Mouse (Mus musculus) left cerebral cortex, adult 8-10 months (tissue): ENCODE measurements at regions not wholly inside any gene's neighbourhood (a gene's known extent, or its start where the extent isn't known, plus 50 kb on each side); places are given as distances from the start of the nearest gene placed in this dataset.
"Not testable (repeated sequence)": the region's sequence is repeated elsewhere in the genome, so short reads cannot be mapped to it uniquely, and the experiment has no call there.

Source experiments
- DNase-seq, 2 experiments: peaks; one replicate each; pipeline ENCODE4 v3.0.0; 2022; ENCODE audit warnings: low spot score in 2 of 2

DNA sequence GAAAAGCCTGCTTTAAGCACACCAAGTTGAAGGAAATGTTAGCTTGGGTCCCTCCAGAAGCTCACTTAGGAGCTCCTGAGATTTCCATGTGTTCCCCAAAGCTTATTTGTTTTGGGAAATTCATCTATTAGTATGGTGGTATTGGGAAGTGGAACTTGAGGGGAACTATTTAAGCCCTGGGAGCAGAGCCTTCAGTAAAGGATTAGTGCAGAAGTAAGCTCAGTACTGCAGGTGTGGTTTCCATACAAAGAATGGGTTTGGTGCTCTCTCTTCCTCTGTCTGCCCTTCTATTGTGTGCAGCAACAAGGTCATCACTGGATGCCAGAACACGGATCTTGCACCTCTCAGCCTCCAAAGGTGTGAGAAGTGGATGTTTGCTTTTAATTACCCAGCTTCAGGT, 57.2 kb downstream of the Foxa2 start:
- no peak for DNase-seq

DNA sequence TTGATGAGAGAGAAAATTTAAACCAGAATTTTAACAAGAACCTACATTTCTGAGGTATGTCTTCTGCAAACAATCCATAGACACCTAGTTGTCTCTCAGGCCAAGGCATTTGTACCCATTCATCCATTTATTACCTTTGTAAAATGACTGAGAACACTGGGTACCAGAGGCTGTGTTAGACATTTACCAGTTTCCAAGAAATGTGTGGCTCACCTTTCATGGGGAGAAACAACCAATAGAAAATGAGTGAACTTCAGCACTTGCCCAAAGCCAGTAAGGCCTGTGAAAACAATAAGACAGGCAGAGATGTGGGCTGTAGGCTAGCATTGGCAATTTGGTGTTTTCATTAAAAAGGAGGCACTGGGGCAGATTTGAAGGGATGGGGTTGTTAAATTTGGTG, 58.2 kb downstream of the Foxa2 start:
- DNase-seq: no peak

DNA sequence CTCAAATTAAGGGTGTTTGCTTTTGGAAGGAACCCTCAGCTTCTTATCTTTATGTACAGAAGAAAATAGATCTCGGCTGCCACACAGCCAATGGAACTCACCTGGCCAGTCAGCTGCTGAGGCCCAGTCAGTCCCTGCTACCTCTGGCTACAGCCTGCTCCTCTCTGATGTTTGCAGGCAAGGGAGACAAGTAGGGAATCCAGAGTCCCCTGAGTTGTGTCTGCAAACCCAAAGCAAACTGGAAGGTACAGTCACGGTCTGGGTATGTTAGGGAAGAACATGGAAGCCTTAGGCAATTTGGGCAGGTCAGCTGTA, 61.6 kb downstream of the Foxa2 start:
- DNase-seq: no peak

DNA sequence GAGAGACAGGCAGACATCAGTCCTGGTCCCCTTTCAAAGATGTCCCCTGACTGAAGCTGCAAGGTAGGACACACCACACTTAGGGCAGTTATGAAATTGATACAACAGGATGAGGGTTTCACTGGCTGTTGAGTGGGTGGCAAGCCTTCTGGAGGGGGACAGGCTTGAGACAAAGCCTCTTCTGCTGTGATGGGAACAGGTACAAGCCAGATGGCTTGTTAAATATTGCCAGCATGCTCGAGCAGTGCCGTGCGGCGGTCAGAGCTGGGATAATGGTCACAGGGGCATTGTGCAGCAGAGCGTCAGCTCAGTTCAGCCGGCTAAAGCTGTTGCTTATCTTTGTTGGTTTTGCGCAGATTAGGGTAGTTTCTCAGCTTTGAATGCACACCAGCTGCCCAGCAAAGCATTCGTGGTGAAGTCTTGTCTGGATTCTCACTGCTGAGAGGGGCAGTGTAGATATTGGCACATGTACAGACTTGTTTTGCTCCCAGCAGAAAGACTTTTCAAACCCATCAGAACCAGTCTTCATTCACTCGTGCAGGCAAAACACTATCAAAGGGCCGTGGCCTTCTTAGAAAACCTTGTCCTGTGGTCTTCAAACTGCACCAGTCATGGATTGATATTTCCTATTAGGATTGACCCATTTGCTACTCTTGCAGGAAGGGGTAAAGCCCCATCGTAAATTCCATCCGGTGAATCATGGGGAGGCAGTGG, 62.1 kb downstream of the Foxa2 start:
- no peak for DNase-seq

DNA sequence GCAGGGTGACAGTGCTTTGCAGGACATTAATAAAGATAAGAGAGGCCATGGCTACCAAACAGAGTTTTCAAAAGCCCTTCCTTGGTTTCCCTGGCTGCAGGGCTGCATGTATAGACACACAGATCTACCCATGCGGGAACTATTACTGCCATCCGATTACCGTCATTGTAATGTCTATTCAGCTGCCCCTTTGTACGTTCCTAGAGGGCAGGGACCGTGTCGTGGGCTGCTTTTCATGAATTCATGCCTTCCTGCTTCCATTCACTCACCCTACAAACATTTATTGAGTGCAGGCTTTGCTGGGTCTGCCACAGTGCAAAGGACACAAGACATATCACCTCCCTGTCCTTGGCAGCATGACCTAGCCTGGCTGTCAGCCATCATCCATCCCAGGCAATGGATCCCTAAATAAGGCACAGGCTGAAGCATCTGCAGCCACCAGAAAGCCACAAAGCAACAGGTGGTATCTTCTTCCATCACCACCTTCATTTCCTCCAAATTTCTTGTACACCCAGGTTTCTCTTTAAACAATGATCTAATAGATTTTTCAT, 65.8 kb downstream of the Foxa2 start:
- DNase-seq: no peak

DNA sequence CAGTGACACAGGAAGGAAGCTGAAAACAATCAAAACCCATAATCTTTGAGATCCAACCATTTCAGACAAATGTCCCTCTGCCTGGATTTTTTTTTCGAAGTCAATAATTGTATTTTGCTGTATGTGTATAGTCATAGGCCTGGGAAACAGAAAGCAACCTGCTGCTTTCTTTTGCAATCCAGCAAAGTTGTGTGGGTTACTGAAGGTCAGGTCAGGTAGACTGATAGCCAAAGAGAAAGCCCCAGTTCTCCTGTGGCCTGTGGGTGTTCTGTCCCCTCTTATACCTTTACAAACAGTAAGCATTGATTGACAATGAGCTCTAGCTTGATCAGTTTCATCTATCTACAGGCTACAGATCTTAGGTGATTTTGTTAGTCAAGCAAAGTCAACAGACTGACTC, 66.4 kb downstream of the Foxa2 start:
- no peak for DNase-seq

DNA sequence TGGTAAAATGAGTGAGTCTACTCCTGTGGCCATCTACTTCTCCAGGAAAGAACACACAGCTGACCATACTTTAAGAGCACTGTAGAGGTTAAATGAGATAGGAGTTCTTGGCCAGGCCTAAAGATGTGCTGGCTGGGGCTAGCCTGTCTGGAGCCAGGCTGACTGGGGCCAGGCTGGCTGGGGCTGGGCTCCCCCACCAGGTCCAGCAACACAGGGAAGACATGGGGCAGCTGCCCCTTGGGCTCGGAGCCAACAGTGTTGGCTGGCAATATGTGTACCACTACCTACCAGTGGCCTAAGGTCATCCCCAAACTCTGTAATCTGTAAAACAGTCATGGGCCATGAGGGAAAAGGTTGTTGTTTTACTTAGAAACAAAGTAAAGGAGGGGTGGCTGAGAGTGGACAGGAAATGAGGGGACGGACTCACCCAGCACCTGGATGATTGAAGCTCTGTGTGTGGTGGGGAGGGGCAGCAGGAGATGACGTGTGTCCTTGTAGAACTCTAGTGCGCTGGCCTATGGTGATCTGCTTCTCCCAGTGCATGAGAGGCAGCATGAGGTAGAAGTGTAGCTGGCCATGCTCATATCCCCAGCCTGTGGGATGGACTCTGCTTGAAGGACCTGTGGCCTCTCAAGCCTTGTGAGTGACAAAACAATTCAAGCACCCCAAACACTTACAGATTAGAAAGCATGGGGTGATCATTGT, 67.0 kb downstream of the Foxa2 start:
- no peak for DNase-seq

DNA sequence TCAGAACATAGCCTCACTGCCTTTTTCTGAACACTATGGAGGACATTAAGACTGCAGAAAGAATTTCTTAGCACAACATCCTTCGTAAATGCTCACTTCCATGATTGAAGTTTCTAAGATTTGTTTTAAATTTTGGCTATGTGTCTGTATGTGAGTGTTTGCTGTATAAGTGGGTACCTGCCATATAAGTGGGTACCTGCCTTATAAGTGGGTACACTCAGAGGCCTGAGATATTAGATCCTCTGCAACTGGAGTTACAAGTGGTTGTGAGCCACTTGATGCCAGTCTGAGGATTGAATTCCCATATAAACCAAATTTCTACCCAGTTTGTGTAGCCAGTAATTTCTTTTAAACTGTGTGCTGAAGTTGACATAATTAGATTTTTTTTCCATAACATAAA, 67.8 kb downstream of the Foxa2 start:
- DNase-seq: no peak

DNA sequence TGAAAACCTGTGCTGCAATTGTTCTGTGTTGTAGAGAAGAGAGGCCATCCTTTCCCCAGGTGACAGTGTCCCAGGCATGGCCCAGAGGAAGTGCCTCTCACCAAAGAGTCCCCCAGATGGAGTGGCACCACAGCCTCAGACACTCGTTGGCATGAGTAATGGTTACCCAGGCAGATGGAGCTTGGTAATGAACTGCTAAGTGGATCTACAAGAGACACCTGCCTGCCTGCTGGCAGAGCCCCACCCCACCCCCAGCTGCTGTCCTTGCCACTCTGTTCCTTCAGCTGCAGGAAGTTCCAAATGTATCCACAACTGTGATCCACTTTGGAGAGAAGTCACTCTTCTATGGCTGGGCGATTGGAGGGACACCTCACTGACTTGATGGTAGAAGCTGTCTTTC, 72.0 kb downstream of the Foxa2 start:
- peak in 1 of 2 experiments; percentile 41 for DNase-seq

DNA sequence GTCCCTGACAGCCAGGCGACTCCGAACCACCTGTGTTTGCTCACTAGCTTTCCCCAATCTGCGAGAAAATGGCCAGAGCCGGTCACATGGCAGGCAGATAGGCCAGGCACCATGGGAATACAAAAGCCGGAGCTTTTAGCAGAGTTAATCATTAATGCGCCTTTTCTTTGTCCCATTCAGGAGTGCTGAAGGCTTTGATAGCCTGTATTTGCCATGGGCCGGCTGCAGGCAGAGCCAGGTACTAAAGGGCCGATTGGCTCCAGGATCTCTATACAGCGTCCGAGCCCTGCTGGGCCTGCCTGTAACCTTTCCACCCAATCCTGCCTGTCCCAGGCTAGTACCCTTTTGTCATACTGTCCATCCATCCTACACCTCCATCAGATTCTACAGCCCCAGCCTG, 78.1 kb downstream of the Foxa2 start:
- no peak for DNase-seq

DNA sequence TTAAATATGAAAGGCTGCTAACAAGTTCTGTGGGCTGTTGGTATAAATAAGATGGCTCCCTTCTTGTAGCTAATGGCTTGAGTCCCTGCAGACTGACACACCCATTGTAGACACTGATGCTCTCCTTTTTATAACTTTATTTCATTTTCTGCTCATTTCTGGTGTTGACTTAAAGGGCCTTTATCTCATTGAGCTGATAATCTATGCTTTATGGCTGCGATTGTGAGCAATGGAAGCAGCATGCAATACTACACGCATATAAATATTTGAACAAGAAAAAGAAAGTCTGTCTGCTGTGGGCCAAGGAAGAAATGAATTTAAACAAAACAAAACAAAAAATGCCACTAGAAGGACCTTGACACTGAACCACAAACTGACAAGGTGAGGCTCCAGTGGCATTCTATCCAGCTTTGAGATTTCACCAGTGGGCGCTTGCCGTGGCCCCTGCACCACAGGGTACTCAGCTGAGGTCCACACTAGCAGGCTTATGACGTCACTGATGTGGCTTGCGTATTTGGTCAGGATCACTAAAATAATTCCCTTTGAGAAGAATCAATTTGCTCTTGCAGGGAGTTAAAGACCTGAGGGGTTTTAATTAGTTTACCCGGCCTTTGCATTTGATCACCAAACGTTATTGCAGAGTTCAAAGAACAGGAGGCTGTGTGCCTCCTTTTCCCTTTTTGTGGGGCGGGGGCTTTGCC, 78.8 kb downstream of the Foxa2 start:
- DNase-seq: no peak

DNA sequence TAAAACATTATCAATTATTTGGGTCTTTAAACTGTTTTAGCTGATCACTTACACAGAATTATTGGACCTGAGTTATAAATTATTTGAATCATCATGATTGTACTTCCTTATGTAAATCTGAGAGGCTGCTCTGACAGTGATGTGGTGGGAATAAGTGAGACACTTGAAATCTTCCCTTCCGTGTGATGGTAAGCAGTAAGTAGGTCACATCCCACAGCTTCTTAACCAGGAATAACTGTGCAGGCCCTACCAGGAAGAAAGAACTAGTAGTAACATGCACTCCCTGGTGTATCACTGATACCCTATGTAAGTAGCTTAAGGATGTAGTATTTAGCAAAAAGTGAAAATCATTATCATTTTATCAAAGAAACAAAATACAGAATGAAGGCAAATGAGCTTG, 83.5 kb downstream of the Foxa2 start:
- not testable (repeated sequence) for DNase-seq

DNA sequence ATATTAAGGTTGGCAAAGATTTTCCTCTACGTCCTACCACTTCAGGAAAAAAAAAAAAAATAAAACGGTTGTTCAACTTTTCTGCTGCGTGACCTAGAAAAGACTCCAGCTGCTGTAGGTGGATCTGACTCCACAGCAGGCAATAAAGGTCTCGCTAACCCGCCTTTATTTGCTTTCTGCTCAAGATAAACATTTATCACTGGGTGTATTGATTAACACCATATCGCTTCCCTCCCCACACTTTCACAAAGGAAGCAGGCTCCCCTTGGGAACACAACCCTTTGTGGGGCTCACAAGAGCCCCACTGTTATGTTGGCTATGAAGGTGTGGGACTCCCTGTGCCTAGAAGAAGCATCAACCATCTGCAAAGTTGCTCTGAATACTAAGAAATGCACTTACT, 85.1 kb downstream of the Foxa2 start:
- DNase-seq: no peak

DNA sequence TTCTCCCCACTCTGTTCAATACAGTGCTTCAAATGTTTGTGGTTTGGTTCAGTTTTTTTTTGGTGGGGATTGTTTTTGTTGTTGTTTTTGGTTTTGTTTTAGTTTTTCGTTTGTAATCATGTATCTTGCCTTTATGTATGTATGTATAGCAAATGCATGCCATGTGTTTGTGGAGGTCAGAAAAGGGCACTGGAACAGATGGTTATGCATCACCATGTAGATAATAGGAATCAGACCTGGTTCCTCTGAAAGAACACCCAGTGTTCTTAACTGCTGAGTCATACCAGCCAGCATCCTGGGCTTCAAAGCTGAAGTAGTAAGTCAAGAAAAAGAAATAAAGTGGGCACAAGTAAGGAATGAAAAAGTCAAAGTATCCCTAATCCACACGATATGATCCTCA, 92.6 kb downstream of the Foxa2 start:
- DNase-seq: no peak

DNA sequence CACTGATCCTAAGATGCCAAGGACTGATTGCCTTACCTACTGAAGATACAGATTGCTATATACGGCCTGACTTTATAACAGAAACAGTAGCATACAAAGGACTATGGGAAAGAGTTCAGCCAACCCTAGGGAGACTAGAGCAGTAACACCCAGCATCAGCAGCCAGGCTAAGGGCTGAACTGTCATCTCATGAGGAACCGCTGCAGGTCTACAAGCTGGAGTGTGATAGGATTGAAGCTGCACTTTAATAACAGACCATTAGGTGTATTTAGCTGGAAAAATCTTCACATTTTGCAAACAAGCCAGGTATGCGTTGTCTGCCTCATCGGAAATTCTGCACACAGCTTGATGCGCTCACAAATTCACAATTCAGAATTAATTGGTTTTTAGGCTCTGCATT, 95.5 kb downstream of the Foxa2 start:
- no peak for DNase-seq

DNA sequence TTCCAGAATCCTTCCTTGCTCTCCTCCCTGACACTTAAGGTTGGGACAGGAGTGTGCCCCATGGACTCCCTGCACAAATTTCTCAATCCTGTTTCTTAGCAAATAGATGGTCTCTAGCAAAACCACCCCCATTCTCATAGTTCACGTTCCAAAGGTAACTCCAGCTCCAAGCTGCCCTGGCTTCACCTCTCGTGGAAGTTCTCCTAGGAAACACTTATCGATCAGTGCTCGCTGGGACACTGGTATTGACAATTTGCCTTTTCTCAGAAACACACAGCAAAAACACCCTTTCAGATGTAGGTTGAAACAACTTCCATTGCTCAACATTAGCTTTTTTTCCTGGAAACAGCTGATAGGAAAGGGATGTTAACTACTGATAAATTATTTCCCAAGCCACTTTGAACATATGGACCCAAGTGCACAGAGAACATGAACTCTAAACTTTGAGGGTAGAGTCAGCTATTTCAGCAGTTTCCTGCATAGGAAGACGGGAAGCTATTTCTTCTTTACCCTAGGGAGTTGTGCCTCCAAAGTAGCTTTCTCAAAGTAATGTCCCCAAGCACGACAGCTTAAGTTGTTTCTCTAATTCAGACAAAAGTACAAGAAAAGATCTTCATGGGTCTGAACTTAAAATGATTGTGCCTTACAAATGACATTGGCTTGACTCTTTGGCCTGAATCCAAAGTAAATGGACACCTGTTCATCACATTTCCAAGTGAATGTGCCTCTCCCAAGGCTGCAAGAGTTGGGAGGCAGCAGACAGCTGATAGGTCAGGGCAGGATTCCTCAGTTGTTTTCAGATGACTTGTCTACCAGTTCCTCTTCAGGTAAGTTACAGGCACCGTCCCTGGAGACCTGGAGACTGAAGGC, 102.4 kb downstream of the Foxa2 start:
- no peak for DNase-seq

DNA sequence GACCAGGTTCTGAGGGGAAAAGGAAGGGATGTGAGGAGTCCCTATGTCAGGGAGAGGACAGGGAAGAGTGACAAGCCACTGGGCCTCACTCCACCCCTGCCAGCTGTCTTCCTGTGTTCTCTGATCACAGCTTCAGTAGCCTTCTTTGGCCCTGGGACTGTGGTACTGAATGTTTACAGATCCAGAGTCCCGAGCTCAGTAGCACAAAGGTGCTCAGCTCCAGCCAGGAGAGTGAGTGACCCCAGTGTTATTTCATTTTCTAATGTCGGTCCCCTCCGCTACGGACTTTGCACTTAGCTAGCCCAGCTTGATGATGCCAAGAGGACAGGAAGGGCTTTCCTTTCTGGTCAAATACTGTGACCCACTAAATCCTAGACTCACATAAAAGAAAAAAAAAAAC, 104.2 kb downstream of the Foxa2 start:
- DNase-seq: no peak

DNA sequence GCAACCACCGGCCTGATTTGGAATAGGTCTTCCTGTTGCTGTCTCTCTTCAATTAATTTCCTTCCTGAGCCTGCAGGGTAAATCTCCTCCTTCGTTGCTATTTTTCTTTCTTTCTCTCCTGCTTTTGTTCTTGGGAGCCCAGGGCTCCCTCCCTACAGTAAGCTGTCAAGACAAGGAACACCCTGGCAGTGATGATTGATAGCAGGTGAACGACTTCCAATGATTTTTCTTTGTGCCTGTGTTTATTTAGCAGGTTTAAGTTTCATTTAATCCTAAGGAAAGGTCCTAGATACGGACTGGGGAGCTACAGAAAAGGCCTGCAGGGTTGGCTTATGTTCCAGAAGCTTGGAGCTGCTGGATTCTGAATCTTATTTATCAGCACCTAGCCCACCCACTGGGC, 105.5 kb downstream of the Foxa2 start:
- no peak for DNase-seq

DNA sequence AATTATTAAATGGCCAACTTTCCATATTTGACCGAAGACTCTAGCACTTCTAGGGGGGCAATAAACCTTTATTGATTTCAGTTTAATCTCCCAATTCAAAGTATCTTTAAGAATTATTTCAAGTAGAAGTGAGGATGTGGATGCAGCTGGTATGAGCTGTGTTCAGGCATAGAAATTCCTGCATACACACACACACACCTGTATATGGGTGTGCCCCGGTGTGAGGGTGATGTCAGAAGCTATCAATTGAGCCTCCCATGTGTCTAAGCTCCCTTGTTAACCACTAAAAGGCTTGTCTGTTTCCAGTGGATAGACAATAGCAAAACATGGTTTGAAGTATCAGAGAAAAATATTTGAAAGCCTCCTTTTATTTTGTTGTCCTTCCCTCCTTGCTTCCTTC, 114.3 kb downstream of the Foxa2 start:
- DNase-seq: no peak

DNA sequence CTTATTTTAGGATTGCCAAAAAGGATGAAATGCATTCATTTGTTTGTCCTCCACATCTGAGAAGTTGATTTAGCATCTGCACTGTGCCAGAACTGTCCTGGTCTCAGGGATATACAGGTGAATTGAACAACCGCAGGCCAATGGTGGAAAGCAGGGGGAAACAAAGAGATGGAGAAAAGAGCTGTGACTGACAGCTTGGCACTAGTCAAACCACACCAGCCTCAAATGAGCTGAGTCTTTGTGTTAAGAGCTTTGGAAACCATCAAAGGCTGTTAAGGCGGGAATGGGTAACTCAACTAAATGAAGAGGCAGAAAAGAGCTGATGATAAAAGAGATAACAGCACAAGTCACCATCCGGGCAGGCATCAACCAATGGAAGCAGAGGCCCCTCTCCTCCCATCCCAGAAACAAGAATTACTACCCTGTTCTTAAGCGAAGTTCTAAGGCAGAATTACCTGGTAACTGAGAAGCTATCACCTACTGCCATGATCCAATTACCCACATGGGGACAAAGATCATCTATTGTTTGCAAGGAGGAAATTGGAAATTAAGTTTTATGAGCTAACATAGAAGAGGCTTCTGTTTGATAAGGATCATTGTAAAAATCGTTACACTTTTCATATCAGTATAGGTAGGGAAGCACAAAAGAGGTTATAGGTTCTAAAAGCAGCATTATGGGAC, 117.6 kb downstream of the Foxa2 start:
- no peak for DNase-seq
